Mouse (Mus musculus): ENCODE results near the gene Slc7a4. TPM values are rescaled to one million over a fixed set of nuclear protein-coding genes. Genes with fewer than 3 reads are reported as not detected.
A peak's percentile ranks its signal among the peaks of the same experiment; 100 is the strongest.
"Not testable (repeated sequence)": the region's sequence is repeated elsewhere in the genome, so short reads cannot be mapped to it uniquely, and the experiment has no call there.

Gene Slc7a4
- polyA plus RNA-seq, 1 experiment from 2014 or later, result 25.0 TPM

GRCm38 (mm10) chr16:17559396-17560027, 23.5 kb downstream of the Slc7a4 start:
- Histone ChIP-seq H3K36me3 (no peaks in the 10 kb centered on the region), H3K4me3 (replicated peaks) (no peak overlapping the region), H3K4me2 (replicated peaks) (peak overlapping the region; percentile 51), H3K4me1 (replicated peaks) (peaks cover 40% of the 10 kb centered on the region), H3K27ac (no peak overlapping the region), H3K9me3 (no peaks in the 10 kb centered on the region), H3K27me3 (replicated peaks) (no peaks in the 10 kb centered on the region), H3K9ac (no peak overlapping the region)
- WGBS, result 77% methylated on average over 9 of the region's 9 CpGs
- no peak for ATAC-seq

GRCm38 (mm10) chr16:17558811-17559210, 24.2 kb downstream of the Slc7a4 start:
- peak overlapping the region; percentile 51 for H3K4me2 ChIP-seq (replicated peaks)
- no peak overlapping the region for H3K9ac ChIP-seq
- 3% methylated on average over 5 of the region's 5 CpGs for WGBS
- no peaks in the 10 kb centered on the region for H3K27me3 ChIP-seq (replicated peaks)
- H3K9me3 ChIP-seq, result no peaks in the 10 kb centered on the region
- no peaks in the 10 kb centered on the region for H3K36me3 ChIP-seq
- peaks cover 47% of the 10 kb centered on the region for H3K4me1 ChIP-seq (replicated peaks)
- H3K4me3 ChIP-seq (replicated peaks), result no peak overlapping the region
- ATAC-seq, result peak; percentile 16; the same call in 1 of the 2 replicates
- no peak overlapping the region for H3K27ac ChIP-seq

GRCm38 (mm10) chr16:17557947-17558480, 25.0 kb downstream of the Slc7a4 start:
- no peaks in the 10 kb centered on the region for H3K9me3 ChIP-seq
- WGBS, result under 1% methylated on average over 5 of the region's 5 CpGs
- no peak overlapping the region for H3K4me3 ChIP-seq (replicated peaks)
- H3K36me3 ChIP-seq, result no peaks in the 10 kb centered on the region
- H3K27ac ChIP-seq, result no peak overlapping the region
- peaks cover 48% of the 10 kb centered on the region for H3K4me1 ChIP-seq (replicated peaks)
- ATAC-seq, result 0 out of 2 replicates have a peak, but pooled peaks have one; percentile 4
- H3K27me3 ChIP-seq (replicated peaks), result no peaks in the 10 kb centered on the region
- peak overlapping the region; percentile 51 for H3K4me2 ChIP-seq (replicated peaks)
- no peak overlapping the region for H3K9ac ChIP-seq

- Histone ChIP-seq H3K9me3 (no peaks in the 10 kb centered on the region), H3K4me2 (replicated peaks) (no peak overlapping the region), H3K9ac (no peak overlapping the region), H3K4me3 (replicated peaks) (no peak overlapping the region), H3K27ac (no peak overlapping the region), H3K27me3 (replicated peaks) (no peaks in the 10 kb centered on the region), H3K4me1 (replicated peaks) (peaks cover 45% of the 10 kb centered on the region), H3K36me3 (no peaks in the 10 kb centered on the region)
- WGBS, result 50% methylated on average over 4 of the region's 4 CpGs
- ATAC-seq, result no peak
Measured at GRCm38 (mm10) chr16:17556907-17557306, 26.1 kb downstream of the Slc7a4 start.

GRCm38 (mm10) chr16:17556180-17556579, 26.8 kb downstream of the Slc7a4 start:
- H3K4me2 ChIP-seq (replicated peaks), result no peak overlapping the region
- ATAC-seq, result no peak
- H3K27ac ChIP-seq, result no peak overlapping the region
- H3K4me3 ChIP-seq (replicated peaks), result no peak overlapping the region
- WGBS, result 83% methylated on average over 4 of the region's 4 CpGs
- no peaks in the 10 kb centered on the region for H3K9me3 ChIP-seq
- H3K9ac ChIP-seq, result no peak overlapping the region
- H3K27me3 ChIP-seq (replicated peaks), result no peaks in the 10 kb centered on the region
- no peaks in the 10 kb centered on the region for H3K36me3 ChIP-seq
- H3K4me1 ChIP-seq (replicated peaks), result peaks cover 39% of the 10 kb centered on the region

GRCm38 (mm10) chr16:17554702-17555101, 28.3 kb downstream of the Slc7a4 start:
- 24% methylated on average over 4 of the region's 4 CpGs for WGBS
- Histone ChIP-seq H3K9ac (0 out of 2 replicates have a peak overlapping the region, but pooled peaks have one; percentile 8), H3K27ac (peak overlapping the region; percentile 55; the same call in 1 of the 2 replicates), H3K4me2 (replicated peaks) (peak overlapping the region; percentile 57), H3K4me1 (replicated peaks) (peaks cover 32% of the 10 kb centered on the region)
- not testable (repeated sequence) for H3K4me3 ChIP-seq (replicated peaks); H3K27me3 ChIP-seq (replicated peaks); H3K36me3 ChIP-seq; H3K9me3 ChIP-seq
- peak; percentile 22; the same call in 1 of the 2 replicates for ATAC-seq

- Histone ChIP-seq H3K9ac (0 out of 2 replicates have a peak overlapping the region, but pooled peaks have one; percentile 4), H3K4me2 (replicated peaks) (peak overlapping the region; percentile 57), H3K4me1 (replicated peaks) (peaks cover 27% of the 10 kb centered on the region), H3K9me3 (no peaks in the 10 kb centered on the region), H3K36me3 (no peaks in the 10 kb centered on the region), H3K27me3 (replicated peaks) (no peaks in the 10 kb centered on the region), H3K27ac (peak overlapping the region; percentile 55), H3K4me3 (replicated peaks) (0 out of 2 replicates have a peak overlapping the region, but pooled peaks have one; percentile 1)
- peak; percentile 96 for ATAC-seq
- 10% methylated on average over 18 of the region's 18 CpGs for WGBS
Measured at GRCm38 (mm10) chr16:17553910-17554685, 28.9 kb downstream of the Slc7a4 start.

GRCm38 (mm10) chr16:17552837-17553236, 30.2 kb downstream of the Slc7a4 start:
- 72% methylated on average over 7 of the region's 7 CpGs for WGBS
- Histone ChIP-seq H3K27me3 (replicated peaks) (no peaks in the 10 kb centered on the region), H3K4me3 (replicated peaks) (no peak overlapping the region), H3K36me3 (no peaks in the 10 kb centered on the region), H3K4me2 (replicated peaks) (no peak overlapping the region), H3K9me3 (no peaks in the 10 kb centered on the region), H3K27ac (no peak overlapping the region), H3K4me1 (replicated peaks) (peaks cover 16% of the 10 kb centered on the region), H3K9ac (no peak overlapping the region)
- ATAC-seq, result no peak

GRCm38 (mm10) chr16:17542632-17543031, 40.4 kb downstream of the Slc7a4 start:
- H3K9ac ChIP-seq, result no peak overlapping the region

GRCm38 (mm10) chr16:17536584-17536983, 46.4 kb downstream of the Slc7a4 start:
- no peak for ATAC-seq
- no peak overlapping the region for H3K4me2 ChIP-seq (replicated peaks)
- H3K27ac ChIP-seq, result no peak overlapping the region
- no peaks in the 10 kb centered on the region for H3K9me3 ChIP-seq
- no peaks in the 10 kb centered on the region for H3K27me3 ChIP-seq (replicated peaks)
- WGBS, result 89% methylated on average over 3 of the region's 3 CpGs
- H3K9ac ChIP-seq, result no peak overlapping the region
- H3K4me1 ChIP-seq (replicated peaks), result peaks cover 4% of the 10 kb centered on the region
- H3K4me3 ChIP-seq (replicated peaks), result no peak overlapping the region
- no peaks in the 10 kb centered on the region for H3K36me3 ChIP-seq

More at GRCm38 (mm10) chr16:17542632-17543031, 40.4 kb downstream of the Slc7a4 start:
- H3K4me1 ChIP-seq (replicated peaks), result no peaks in the 10 kb centered on the region
- 78% methylated on average over 2 of the region's 2 CpGs for WGBS
- H3K4me2 ChIP-seq (replicated peaks), result no peak overlapping the region
- H3K9me3 ChIP-seq, result no peaks in the 10 kb centered on the region
- no peak for ATAC-seq
- H3K27me3 ChIP-seq (replicated peaks), result no peaks in the 10 kb centered on the region
- H3K36me3 ChIP-seq, result no peaks in the 10 kb centered on the region
- no peak overlapping the region for H3K4me3 ChIP-seq (replicated peaks)
- H3K27ac ChIP-seq, result no peak overlapping the region

GRCm38 (mm10) chr16:17532676-17533329, 50.2 kb downstream of the Slc7a4 start:
- Histone ChIP-seq H3K4me2 (replicated peaks) (no peak overlapping the region), H3K4me1 (replicated peaks) (peaks cover 17% of the 10 kb centered on the region), H3K9ac (no peak overlapping the region), H3K36me3 (peaks cover 10% of the 10 kb centered on the region), H3K27ac (no peak overlapping the region), H3K4me3 (replicated peaks) (no peak overlapping the region), H3K9me3 (no peaks in the 10 kb centered on the region), H3K27me3 (replicated peaks) (no peaks in the 10 kb centered on the region)
- 70% methylated on average over 14 of the region's 14 CpGs for WGBS
- ATAC-seq, result no peak

- WGBS, result 62% methylated on average over 4 of the region's 4 CpGs
- H3K9me3 ChIP-seq, result no peaks in the 10 kb centered on the region
- no peak overlapping the region for H3K9ac ChIP-seq
- no peak overlapping the region for H3K4me2 ChIP-seq (replicated peaks)
- peaks cover 17% of the 10 kb centered on the region for H3K4me1 ChIP-seq (replicated peaks)
- H3K36me3 ChIP-seq, result peaks cover 14% of the 10 kb centered on the region
- no peak overlapping the region for H3K27ac ChIP-seq
- no peak for ATAC-seq
- H3K27me3 ChIP-seq (replicated peaks), result no peaks in the 10 kb centered on the region
- no peak overlapping the region; the same call in 1 of the 2 replicates for H3K4me3 ChIP-seq (replicated peaks)
Measured at GRCm38 (mm10) chr16:17532271-17532670, 50.7 kb downstream of the Slc7a4 start.
